Mouse (Mus musculus) liver, embryonic 13.5 days (tissue): ENCODE data around the gene Nxph3. TPM values are rescaled to one million over a fixed set of nuclear protein-coding genes. Genes with fewer than 3 reads are reported as not detected.

Experiments used
- polyA plus RNA-seq: library from polyadenylated mRNA; unstranded; fragments of >200 nt; fragmentation: Nextera tagmentation; extraction: Ambion mirVana; gene quantifications from 2 replicates; pipeline ENCODE4 v1.2.1, GENCODE M21; 2015

The Nxph3 gene
- polyA plus RNA-seq, 1 experiment from 2014 or later: 0.07 TPM

Other genes starting within 250 kb of the Nxph3 start
- 33.4 and 39.7 TPM in 2 replicates for gene Kat7, start 204.3 kb downstream of the Nxph3 start, polyA plus RNA-seq
- gene Fam117a, start 177.6 kb downstream of the Nxph3 start, polyA plus RNA-seq: 58.0 and 64.5 TPM in 2 replicates
- 54.7 and 58.1 TPM in 2 replicates for gene Slc35b1, start 129.9 kb downstream of the Nxph3 start, polyA plus RNA-seq
- 81.9 and 93.0 TPM in 2 replicates for gene Spop, start 100.5 kb downstream of the Nxph3 start, polyA plus RNA-seq
- gene Ngfr, start 73.2 kb upstream of the Nxph3 start, polyA plus RNA-seq: 1.8 and 2.7 TPM in 2 replicates
- 184 and 209 TPM in 2 replicates for gene Phb, start 152.4 kb upstream of the Nxph3 start, polyA plus RNA-seq
- gene Zfp652, start 198.1 kb upstream of the Nxph3 start, polyA plus RNA-seq: 5.9 and 6.3 TPM in 2 replicates
- gene B130006D01Rik, start 209.0 kb upstream of the Nxph3 start, polyA plus RNA-seq: 0.37 and 0.44 TPM in 2 replicates